Mouse (Mus musculus): ENCODE data around the gene Dynlt1b.
A peak's percentile ranks its signal among the peaks of the same experiment; 100 is the strongest.
"Not testable (repeated sequence)": the region's sequence is repeated elsewhere in the genome, so short reads cannot be mapped to it uniquely, and the experiment has no call there.

The Dynlt1b gene

GRCm38 (mm10) chr17:6429945-6430344 lies at the start of gene Dynlt1b:
Gene Dynlt1b, plus strand, starts transcription at chr17:6430112.
- peak; percentile 99 for DNase-seq (ENCODE audit: low read depth)

DNA sequence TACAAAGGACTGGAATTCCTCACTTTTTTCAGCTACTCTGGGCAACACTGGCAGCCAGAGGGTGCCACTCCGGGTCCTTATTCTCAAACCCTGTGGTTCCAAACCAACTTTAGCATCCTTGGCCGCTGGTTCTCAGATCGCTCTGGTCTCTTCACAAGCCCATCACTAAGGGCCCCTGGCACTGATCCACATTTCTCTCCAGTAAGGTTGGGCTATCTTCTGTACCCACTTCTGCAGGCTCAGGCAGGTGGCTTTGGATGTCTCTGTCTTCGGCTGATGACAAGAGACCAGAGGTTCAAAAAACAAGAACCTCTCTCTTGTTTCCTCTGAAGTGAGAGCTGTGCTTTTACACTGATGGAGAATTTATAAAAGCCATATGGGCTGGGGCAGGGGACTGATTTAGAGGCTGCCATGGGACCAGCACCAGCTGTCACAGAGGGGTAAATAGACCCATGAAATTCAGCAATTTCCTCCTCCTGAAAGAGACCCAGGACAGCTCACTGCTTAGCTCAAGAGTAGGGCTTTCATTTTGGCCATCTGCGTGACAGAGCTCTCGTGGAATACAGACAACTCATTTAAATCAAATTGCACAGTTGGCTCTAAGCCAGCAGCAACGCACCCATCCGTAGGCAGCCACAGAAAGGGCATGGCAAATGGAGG lies 49.6 kb upstream of the Dynlt1b start:
- DNase-seq (ENCODE audit: low read depth) = not testable (repeated sequence)

DNA sequence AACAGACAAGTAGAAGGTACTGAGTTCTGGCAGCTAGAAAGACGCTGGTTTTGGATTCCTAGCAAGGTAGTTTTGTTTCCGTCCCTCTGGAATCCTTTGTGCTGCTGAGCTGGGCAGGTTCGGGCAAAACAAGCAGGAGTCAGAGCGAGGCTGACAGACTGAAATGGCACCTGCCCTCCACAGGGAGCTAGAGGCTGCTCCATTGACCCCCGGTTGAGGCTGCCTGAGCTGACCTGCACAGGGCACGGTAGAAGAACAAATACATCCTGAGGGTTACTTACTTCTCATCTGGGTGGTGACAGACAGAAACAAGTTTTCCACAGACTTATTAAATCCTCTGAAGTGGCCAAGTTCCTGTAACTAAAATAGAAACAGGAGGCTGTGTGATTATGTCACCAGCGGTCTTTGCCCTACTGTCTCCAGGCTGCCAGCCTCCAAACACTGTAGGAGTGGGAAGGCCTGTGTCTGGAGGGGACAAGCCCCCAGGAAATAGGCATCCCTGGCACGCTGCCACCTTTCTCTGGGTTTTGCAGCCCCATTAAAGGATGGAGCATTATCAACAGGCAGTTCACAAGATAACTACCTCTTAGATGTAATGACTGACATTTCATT lies 48.7 kb upstream of the Dynlt1b start:
- not testable (repeated sequence) for DNase-seq (ENCODE audit: low read depth)

GRCm38 (mm10) chr17:6386927-6387326 lies 43.0 kb upstream of the Dynlt1b start:
- not testable (repeated sequence) for DNase-seq (ENCODE audit: low read depth)

- not testable (repeated sequence) for DNase-seq (ENCODE audit: low read depth)
These were observed 42.5 kb upstream of the Dynlt1b start for GRCm38 (mm10) chr17:6387380-6387911.

DNA sequence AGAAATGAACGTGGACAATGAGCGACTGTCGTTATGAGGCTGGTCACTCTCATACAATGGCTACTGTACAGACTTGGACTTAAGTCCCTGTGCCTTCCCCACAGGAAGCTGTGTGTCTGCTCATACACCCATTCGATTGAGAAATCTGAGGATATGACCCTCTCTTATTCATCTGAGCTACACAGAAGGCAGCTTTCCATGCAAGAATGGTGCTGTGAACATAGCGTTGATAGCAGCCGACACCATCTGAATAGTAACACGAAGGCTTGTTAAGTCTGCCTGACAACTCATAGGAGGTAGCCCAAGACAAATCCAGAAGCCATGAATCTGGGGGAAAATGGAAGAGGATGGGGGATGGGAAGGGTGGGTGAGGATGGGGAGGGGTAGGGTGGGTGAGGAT lies 40.4 kb upstream of the Dynlt1b start:
- not testable (repeated sequence) for DNase-seq (ENCODE audit: low read depth)

DNA sequence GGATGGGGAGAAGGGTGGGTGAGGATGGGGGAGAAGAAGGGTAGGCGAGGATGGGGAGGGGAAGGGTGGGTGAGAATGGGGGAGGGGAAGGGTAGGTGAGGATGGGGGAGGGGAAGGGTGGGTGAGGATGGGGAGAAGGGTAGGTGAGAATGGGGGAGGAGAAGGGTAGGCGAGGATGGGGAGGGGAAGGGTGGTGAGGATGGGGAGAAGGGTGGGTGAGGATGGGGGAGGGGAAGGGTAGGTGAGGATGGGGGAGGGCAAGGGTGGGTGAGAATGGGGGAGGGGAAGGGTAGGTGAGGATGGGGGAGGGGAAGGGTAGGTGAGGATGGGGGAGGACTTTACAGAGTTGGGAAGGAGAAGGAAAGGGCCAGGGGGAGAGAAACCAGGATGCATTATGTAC lies 39.2 kb upstream of the Dynlt1b start:
- DNase-seq (ENCODE audit: low read depth) = peak; percentile 31

- DNase-seq (ENCODE audit: low read depth) = not testable (repeated sequence)
These were observed 38.2 kb upstream of the Dynlt1b start for GRCm38 (mm10) chr17:6391736-6392135.

GRCm38 (mm10) chr17:6392473-6393340 lies 37.2 kb upstream of the Dynlt1b start:
- DNase-seq (ENCODE audit: low read depth) = not testable (repeated sequence)

DNA sequence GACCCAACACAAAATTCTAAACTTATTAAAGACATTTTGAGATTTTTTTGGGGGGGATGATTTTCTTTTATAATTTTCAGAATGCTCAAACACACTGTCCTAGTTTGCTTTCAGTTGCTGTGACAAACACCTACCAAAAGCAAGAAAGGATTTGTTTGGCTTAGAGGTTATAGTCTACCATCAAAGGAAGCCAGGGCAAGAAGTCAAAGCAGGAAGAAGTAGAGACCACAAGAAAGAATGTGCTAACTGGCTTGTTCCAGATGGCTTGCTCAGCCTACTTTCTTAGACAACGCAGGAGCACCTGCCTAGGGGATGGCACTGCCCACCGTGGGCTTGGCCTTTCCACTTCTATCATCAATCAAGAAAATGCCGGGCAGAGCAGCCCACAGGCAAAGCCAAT lies 31.8 kb upstream of the Dynlt1b start:
- DNase-seq (ENCODE audit: low read depth) = not testable (repeated sequence)

DNA sequence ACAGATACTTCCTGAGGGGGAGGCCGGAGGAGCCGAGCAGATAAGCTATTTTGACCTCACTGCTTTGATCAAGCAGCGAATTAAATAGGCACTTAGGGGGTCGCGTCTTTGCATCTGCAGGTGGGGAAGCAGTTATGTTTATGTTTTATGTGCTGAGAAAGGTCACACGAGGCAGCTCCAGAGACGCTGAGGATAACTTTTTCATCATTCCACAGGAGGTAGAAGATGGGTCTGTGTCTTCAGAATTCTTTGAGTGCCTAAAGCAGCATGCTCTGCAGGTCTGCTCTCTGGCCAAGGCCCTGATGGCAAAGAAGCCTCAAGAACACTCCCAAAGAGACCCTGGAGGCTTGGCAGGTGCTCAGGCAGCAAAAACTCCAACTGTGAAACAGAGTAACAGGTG lies 31.1 kb upstream of the Dynlt1b start:
- DNase-seq (ENCODE audit: low read depth) = not testable (repeated sequence)

DNA sequence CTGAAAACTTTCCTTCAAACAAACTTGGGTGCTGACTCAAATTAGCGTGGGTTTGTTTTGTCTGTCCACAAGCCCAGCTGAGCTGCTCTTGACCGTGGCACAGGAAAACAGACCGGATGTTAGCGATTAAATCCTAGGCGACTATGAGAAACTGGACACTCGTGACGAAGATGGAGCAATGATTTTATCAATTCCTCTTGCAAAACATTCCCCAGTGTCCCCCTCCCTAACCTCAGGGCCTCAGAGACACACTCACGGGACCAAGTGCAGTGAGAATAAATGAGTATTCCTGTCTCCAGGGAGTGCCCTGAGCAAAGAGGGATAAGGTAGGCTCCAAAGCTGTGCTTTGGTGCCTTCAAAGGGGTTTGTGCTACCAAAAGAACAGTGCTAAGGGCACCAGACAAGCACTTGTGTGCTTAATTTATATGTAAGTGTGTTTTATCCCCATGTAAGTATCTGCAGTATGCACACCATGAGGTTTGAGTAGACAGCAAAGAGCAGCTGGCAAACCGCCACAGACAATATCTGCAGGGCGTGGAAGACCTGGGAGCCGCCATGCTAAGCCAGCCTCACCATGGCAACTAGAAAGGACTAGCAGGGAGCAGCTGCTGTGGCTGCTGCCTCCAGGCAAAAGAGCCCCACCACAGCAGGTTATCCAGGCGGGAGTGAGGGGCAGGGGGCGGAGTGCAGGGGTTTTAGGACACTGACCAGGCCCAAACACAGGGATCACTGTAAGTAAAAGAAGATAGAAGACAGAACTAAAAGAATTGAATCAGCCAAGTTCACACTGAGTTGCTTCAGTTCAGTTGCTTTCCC lies 30.4 kb upstream of the Dynlt1b start:
- DNase-seq (ENCODE audit: low read depth) = not testable (repeated sequence)

DNA sequence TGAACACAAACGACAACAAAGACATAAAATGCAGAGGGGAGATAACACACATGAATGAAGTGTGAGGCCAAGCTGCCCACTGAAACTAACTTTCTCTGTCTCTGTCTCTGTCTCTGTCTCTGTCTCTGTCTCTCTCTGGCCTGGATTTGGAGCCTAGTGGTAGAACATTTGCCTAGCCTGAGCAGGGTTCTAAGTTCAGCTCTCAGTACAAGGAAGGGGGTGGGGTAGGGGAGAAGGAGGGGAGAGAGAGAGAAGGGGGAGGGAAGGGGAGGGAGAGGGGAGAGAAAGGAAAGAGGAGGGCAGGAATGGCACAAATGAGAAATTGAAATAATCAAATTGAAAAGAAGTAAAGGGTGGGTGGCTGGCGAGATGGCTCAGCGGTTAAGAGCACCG lies 29.8 kb upstream of the Dynlt1b start:
- not testable (repeated sequence) for DNase-seq (ENCODE audit: low read depth)

GRCm38 (mm10) chr17:6404493-6404892 lies 25.4 kb upstream of the Dynlt1b start:
- not testable (repeated sequence) for DNase-seq (ENCODE audit: low read depth)

- DNase-seq (ENCODE audit: low read depth) = not testable (repeated sequence)
These were observed 22.9 kb upstream of the Dynlt1b start for GRCm38 (mm10) chr17:6406972-6407371.

GRCm38 (mm10) chr17:6410713-6411213 lies 19.1 kb upstream of the Dynlt1b start:
- DNase-seq (ENCODE audit: low read depth) = not testable (repeated sequence)

DNA sequence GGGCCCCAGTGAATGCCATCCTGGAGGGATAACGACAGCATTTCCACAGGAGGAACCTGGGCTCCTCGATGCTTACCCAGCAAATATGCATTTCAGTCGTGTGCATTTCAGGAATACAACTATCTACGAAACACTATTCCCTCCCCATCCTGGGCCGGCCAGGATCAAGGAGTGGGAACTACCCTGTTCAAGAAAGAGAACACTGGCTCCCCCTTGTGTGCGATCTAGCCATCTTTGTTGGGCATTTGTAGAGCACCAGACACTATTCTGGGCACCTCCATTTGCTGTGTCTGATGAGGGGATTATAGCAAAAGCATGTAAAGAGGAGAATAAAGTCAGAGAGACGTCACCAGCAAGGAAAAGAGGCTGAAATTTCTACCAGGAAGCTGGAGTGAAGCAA lies 12.8 kb upstream of the Dynlt1b start:
- DNase-seq (ENCODE audit: low read depth) = not testable (repeated sequence)

DNA sequence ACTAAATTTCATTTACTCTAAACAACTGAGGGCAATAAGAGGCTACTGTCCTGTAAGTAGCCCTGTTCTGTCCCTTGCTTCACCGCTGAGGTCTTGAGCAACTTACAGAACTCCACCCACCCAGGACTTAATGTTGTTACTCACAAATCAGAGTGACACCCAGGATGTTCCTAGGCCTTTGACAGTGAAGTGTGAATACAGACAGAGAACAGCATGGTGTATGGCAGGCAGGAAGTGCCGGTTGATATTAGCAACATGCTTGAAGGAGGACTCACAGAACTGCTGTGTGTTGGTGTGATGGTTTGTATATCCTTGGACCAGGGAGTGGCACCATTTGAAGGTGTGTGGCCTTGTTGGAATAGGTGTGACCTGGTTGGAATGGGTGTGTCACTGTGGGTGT lies 9.4 kb upstream of the Dynlt1b start:
- DNase-seq (ENCODE audit: low read depth) = not testable (repeated sequence)

- not testable (repeated sequence) for DNase-seq (ENCODE audit: low read depth)
These were observed 8.2 kb upstream of the Dynlt1b start for GRCm38 (mm10) chr17:6421547-6422326.

- not testable (repeated sequence) for DNase-seq (ENCODE audit: low read depth)
These were observed 7.5 kb upstream of the Dynlt1b start for GRCm38 (mm10) chr17:6422370-6422769.
